Mouse (Mus musculus): ENCODE data around the gene Hspa4l.
"Not testable (repeated sequence)": the region's sequence is repeated elsewhere in the genome, so short reads cannot be mapped to it uniquely, and the experiment has no call there.

Gene Hspa4l

GRCm38 (mm10) chr3:40813275-40813674 lies 69.0 kb downstream of the Hspa4l start:
- DNase-seq (ENCODE audit: low spot score), result no peak

GRCm38 (mm10) chr3:40845521-40845920 lies 101.2 kb downstream of the Hspa4l start:
- DNase-seq (ENCODE audit: low spot score), result not testable (repeated sequence)

Data from c-Kit-positive CD71-positive TER-119-positive erythroid progenitor cells, embryonic 14.5 days (primary cell).